Mouse (Mus musculus) fat pad, adult 2 months (tissue): ENCODE measurements around the gene Cox16.

Source experiments
- DNase-seq: peaks from one replicate; pipeline ENCODE4 v3.0.0-alpha.2; 2011; ENCODE audit warnings: low read depth, low spot score; ENCODE audit errors: extremely low read depth

The Cox16 gene

GRCm38 (mm10) chr12:81324991-81325390 lies 159.9 kb downstream of the Cox16 start:
- no peak for DNase-seq

- DNase-seq = no peak
Measured at GRCm38 (mm10) chr12:81324116-81324515, 160.8 kb downstream of the Cox16 start.

DNA sequence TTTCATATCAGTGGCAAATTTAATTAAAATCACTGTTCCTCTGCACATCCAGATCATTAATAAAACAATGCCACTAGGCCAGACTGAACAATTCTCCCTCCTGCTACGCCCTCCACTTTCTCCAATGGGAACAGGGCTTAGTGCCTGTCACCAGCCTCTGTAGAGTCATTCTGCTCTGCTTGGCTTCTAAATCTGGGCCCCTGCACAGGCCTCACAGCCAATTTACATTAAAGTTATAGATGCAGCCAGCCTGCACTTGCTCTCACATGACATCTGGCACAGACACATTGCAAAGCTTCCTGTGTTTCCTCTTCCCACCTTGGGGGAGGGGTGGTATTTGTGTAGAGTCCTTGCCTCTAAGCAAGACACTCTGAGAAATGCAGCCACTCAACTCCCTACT lies 163.9 kb downstream of the Cox16 start:
- no peak for DNase-seq

DNA sequence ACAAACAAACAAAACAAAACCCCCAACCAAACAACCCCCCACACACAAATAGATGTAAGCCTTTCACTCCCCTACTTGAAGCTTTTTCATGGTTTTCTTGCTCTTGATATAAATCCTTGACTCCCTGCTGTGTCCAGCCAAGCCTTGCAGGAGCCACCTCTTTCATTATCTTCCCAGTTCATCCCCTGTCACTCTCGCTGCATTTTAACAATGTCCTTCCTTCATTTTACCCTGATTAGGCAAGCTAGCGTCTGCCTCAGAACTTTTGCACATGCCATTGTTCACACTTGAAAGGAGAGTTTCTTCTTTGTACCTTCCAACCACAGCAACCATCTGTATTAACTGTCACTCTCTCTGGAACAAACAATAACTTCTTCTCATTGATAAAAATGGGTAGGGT lies 167.1 kb downstream of the Cox16 start:
- no peak for DNase-seq

GRCm38 (mm10) chr12:81315953-81316352 lies 169.0 kb downstream of the Cox16 start:
- no peak for DNase-seq
